Mouse (Mus musculus) liver, adult 10 weeks (tissue): ENCODE data around the gene Ctsc. TPM values are rescaled to one million over a fixed set of nuclear protein-coding genes. Genes with fewer than 3 reads are reported as not detected.

Source experiments
- polyA plus RNA-seq: library from polyadenylated mRNA; stranded (reverse); fragments of 350-450 nt; fragmentation: Illumina TruSeq; extraction: RNeasy Lipid Tissue Mini Kit (QIAGEN cat#74804); gene quantifications from one replicate; pipeline ENCODE4 v1.2.3, GENCODE M21; 2014; ENCODE audit warnings: low read depth, low replicate concordance

Gene Ctsc
- 344 TPM for polyA plus RNA-seq

GRCm38 (mm10) chr7:88277858-88278627 lies at the start of gene Ctsc:
Gene Ctsc, plus strand, starts transcription at chr7:88278085.

Other genes with a start within 250 kb of the Ctsc start
- gene Rab38, start 152.2 kb downstream of the Ctsc start, polyA plus RNA-seq: 0.98 TPM